Mouse (Mus musculus) intestine, postnatal 0 days (tissue): ENCODE measurements around the gene Dnajb2. TPM values are rescaled to one million over a fixed set of nuclear protein-coding genes. Genes with fewer than 3 reads are reported as not detected.

Experiments
- ATAC-seq: fragments of 200-750 bp; cut with Nextera tagmentation; 2 replicates; pipeline ENCODE4 v1.8.0; 2017; ENCODE audit warnings: mild to moderate bottlenecking, moderate TSS enrichment, moderate library complexity
- H3K27ac ChIP-seq: fragments of 300-500 bp; sonication (generic); 2 replicates; pipeline ENCODE4 v1.5.1; 2014; ENCODE audit warnings: mild to moderate bottlenecking, low read depth, low read length, moderate library complexity
- H3K27me3 ChIP-seq: fragments of 300-500 bp; sonication (generic); replicated peaks from 2 replicates; pipeline ENCODE4 v1.6.1; 2014; ENCODE audit warnings: low read length, mixed read lengths; ENCODE audit not compliant: control insufficient read depth, insufficient read depth
- H3K36me3 ChIP-seq: fragments of 300-500 bp; sonication (generic); 2 replicates; pipeline ENCODE4 v1.6.1; 2014; ENCODE audit warnings: mild to moderate bottlenecking, moderate library complexity; ENCODE audit not compliant: control insufficient read depth, insufficient read depth
- H3K4me1 ChIP-seq: fragments of 300-500 bp; sonication (generic); replicated peaks from 2 replicates; pipeline ENCODE4 v1.6.1; 2014; ENCODE audit warnings: antibody characterized with exemption, low read length, mixed read lengths; ENCODE audit not compliant: control insufficient read depth, insufficient read depth
- H3K4me2 ChIP-seq: fragments of 300-500 bp; sonication (generic); replicated peaks from 2 replicates; pipeline ENCODE4 v1.6.1; 2014; ENCODE audit warnings: low read depth, mild to moderate bottlenecking, moderate library complexity
- H3K4me3 ChIP-seq: fragments of 300-500 bp; sonication (generic); 2 replicates; pipeline ENCODE4 v1.5.1; 2014; ENCODE audit warnings: low read depth, low read length
- H3K9ac ChIP-seq: fragments of 300-500 bp; sonication (generic); 2 replicates; pipeline ENCODE4 v1.6.1; 2014; ENCODE audit warnings: mild to moderate bottlenecking, low read depth, low read length
- H3K9me3 ChIP-seq: fragments of 300-500 bp; sonication (generic); 2 replicates; pipeline ENCODE4 v1.6.1; 2016; ENCODE audit warnings: mixed run types; ENCODE audit not compliant: control insufficient read depth
- CTCF ChIP-seq: sonication (generic); IDR thresholded peaks from 2 replicates; pipeline ENCODE4 v1.5.1; 2016; ENCODE audit warnings: low read depth, mild to moderate bottlenecking, control low read depth, antibody characterized with exemption, moderate library complexity
- WGBS: fragments of 180-500 bp; shearing (Covaris S2); extraction: QIAGEN DNeasy Blood & Tissue Kit; methylation state at CpG from one replicate; pipeline ENCODE4 v1.1.7; 2014; 5-methylcytosine and 5-hydroxymethylcytosine counted together
- polyA plus RNA-seq: library from polyadenylated mRNA; unstranded; fragments of >200 nt; fragmentation: Nextera tagmentation; extraction: Ambion mirVana; gene quantifications from 2 replicates; pipeline ENCODE4 v1.2.1, GENCODE M21; 2015

Dnajb2 gene
- polyA plus RNA-seq, 1 experiment from 2014 or later = 11.4 TPM

- H3K27ac ChIP-seq = no peak overlapping the region
- no peaks in the 10 kb centered on the region for H3K9me3 ChIP-seq
- H3K27me3 ChIP-seq = no peaks in the 10 kb centered on the region
- peaks cover 39% of the 10 kb centered on the region for H3K36me3 ChIP-seq
- TF ChIP-seq CTCF = no peak
- H3K9ac ChIP-seq = no peak overlapping the region
- H3K4me1 ChIP-seq = no peaks in the 10 kb centered on the region
- WGBS = 84% methylated on average over 14 of the region's 14 CpGs
- no peak overlapping the region for H3K4me3 ChIP-seq
- no peak overlapping the region for H3K4me2 ChIP-seq
- ATAC-seq = no peak
Measured at GRCm38 (mm10) chr1:75243411-75243810, 7.2 kb downstream of the Dnajb2 start.

- ATAC-seq = peak; percentile 12
- H3K27me3 ChIP-seq = no peaks in the 10 kb centered on the region
- H3K4me3 ChIP-seq = no peak overlapping the region
- peaks cover 37% of the 10 kb centered on the region for H3K36me3 ChIP-seq
- no peaks in the 10 kb centered on the region for H3K9me3 ChIP-seq
- H3K4me2 ChIP-seq = no peak overlapping the region
- WGBS = 93% methylated on average over 12 of the region's 12 CpGs
- no peak overlapping the region for H3K27ac ChIP-seq
- H3K9ac ChIP-seq = no peak overlapping the region
- H3K4me1 ChIP-seq = no peaks in the 10 kb centered on the region
- TF ChIP-seq CTCF = no peak
Measured at GRCm38 (mm10) chr1:75244175-75244826, 8.1 kb downstream of the Dnajb2 start.

GRCm38 (mm10) chr1:75244836-75245235 lies 8.6 kb downstream of the Dnajb2 start:
- peak; percentile 67 for ATAC-seq
- H3K9ac ChIP-seq = no peak overlapping the region
- no peak for TF ChIP-seq CTCF
- no peaks in the 10 kb centered on the region for H3K4me1 ChIP-seq
- H3K4me2 ChIP-seq = no peak overlapping the region
- peaks cover 32% of the 10 kb centered on the region for H3K36me3 ChIP-seq
- no peak overlapping the region for H3K4me3 ChIP-seq
- no peak overlapping the region for H3K27ac ChIP-seq
- H3K27me3 ChIP-seq = no peaks in the 10 kb centered on the region
- WGBS = 32% methylated on average over 4 of the region's 4 CpGs
- H3K9me3 ChIP-seq = no peaks in the 10 kb centered on the region

DNA sequence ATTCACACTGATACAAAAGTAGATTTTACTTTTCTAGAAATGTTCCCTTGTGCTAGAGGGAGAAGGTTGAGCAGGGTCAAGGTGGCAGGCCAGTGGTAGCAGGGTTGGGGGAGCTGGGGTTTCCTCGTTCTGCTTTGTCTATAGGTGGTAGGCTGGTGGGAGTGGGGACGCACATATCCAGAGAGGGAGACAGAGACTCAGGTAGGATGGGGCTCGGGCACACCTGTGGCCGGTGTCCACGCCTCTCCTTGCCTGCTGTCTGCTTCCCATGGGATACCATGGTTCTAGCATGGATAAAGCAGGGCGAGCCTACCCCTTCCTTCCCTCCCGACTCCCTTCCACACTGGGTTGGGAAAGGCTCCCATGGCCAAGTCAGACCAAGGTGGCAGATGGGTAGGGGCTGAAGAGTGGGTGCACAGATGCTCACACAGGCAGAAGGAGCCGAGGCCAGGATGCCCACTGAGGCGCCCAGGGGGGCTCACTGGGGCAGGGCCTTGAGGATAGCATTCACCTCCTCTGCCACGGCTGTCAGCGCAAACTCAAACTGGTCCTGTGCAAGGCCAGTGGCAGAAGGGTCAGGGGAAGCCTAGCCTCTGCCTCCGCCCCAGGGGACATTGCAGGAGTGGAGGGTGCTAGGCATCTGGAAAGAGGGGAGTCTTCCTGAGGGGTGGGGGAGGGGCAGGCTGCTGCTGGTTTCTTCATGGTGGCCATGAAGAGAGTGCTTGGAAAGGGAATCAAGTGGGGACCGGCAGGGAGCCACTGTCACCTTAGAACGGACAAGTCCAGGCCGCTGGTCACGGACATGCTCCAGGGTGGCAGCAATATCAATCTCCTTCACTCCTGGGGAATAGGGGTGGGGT lies 11.1 kb downstream of the Dnajb2 start:
- no peak overlapping the region for H3K4me2 ChIP-seq
- H3K4me1 ChIP-seq = no peaks in the 10 kb centered on the region
- no peak overlapping the region for H3K4me3 ChIP-seq
- H3K27ac ChIP-seq = no peak overlapping the region
- ATAC-seq = no peak
- no peak overlapping the region; the same call in 1 of the 2 replicates for H3K9ac ChIP-seq
- H3K27me3 ChIP-seq = no peaks in the 10 kb centered on the region
- WGBS = 86% methylated on average over 16 of the region's 16 CpGs
- no peak for TF ChIP-seq CTCF
- H3K9me3 ChIP-seq = no peaks in the 10 kb centered on the region
- peaks cover 21% of the 10 kb centered on the region for H3K36me3 ChIP-seq

DNA sequence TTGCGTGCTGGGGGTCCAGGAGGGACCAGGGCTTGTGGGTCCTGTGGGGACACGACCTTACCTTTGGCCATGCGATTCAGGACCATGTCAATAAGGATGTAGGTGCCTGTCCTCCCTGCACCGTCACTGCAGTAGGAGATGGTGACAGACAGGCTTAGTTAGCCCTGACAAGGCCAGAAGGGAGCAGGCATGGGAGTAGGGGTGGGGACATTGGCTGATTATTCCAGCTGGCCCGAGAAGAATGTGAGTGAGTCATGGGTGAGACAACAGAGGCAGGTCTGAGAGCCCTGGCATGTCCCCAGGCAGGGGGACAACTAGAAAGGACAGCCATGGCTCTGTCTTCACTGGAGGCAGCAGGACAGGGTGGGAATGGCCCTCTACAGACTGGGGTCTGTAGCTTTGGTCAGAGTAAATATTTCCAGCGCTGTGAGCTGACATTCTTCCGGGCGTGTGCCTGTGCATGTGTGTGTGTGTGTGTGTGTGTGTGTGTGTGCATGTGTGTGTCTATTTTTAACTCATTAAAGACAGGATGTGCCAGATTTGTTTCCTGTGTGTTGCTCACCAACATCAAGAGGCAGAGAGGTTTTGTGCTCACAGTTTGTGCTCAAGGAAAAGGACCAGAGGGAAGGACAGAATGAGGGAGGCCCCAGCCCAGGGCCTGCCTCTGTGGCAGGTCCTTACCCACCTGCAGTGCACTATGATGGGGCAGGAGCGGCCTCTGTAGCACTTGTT lies 12.0 kb downstream of the Dnajb2 start:
- H3K9ac ChIP-seq = no peak overlapping the region; the same call in 1 of the 2 replicates
- 37% methylated on average over 9 of the region's 9 CpGs for WGBS
- ATAC-seq = no peak
- no peaks in the 10 kb centered on the region for H3K4me1 ChIP-seq
- H3K27ac ChIP-seq = no peak overlapping the region
- no peak for TF ChIP-seq CTCF
- H3K4me2 ChIP-seq = no peak overlapping the region
- H3K9me3 ChIP-seq = no peaks in the 10 kb centered on the region
- no peaks in the 10 kb centered on the region for H3K27me3 ChIP-seq
- H3K4me3 ChIP-seq = no peak overlapping the region
- peaks cover 17% of the 10 kb centered on the region for H3K36me3 ChIP-seq

DNA sequence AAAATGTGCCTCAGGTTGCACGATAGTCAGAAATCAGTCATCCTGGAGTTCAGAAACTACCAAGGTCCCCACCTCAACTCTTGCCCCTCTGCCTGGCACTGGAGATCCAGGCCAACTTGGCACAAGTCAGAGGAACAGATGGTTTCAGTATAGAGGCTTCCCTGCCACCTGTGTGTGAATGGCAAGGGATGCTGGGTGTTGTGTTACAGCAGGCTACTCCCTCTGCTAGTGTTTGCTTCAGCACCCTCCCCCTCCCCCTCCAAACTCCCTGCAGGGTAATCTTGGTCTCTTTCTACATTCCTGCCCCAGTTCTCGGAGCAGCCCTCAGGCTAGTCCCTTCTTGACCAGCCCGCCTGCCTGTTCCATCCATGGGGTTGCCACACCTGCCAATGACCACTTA lies 14.3 kb downstream of the Dnajb2 start:
- Histone ChIP-seq H3K36me3 (0 out of 2 replicates have a peak, but pooled peaks cover under 1% of the 10 kb centered on the region), H3K9me3 (no peaks in the 10 kb centered on the region), H3K4me2 (no peak overlapping the region), H3K9ac (no peak overlapping the region), H3K27me3 (no peaks in the 10 kb centered on the region), H3K4me1 (no peaks in the 10 kb centered on the region), H3K4me3 (no peak overlapping the region), H3K27ac (no peak overlapping the region)
- no peak for TF ChIP-seq CTCF
- 85% methylated on average over 3 of the region's 3 CpGs for WGBS
- ATAC-seq = no peak
